Mouse (Mus musculus) thymus, adult 2 months (tissue): Measurements from ENCODE around the gene Zbtb8a.

Source experiments
- CTCF ChIP-seq: fragments of 200-500 bp; IDR thresholded peaks from 2 replicates; pipeline ENCODE4 v1.5.1; 2012; ENCODE audit warnings: mild to moderate bottlenecking, control low read depth, low read length, moderate library complexity, borderline replicate concordance; ENCODE audit not compliant: control insufficient read depth, poor library complexity, insufficient read depth; ENCODE audit errors: extremely low read depth
- POLR2A ChIP-seq: fragments of 200-500 bp; IDR thresholded peaks from 2 replicates; pipeline ENCODE4 v1.6.1; 2012; ENCODE audit warnings: mild to moderate bottlenecking, low read length, control low read depth, moderate library complexity; ENCODE audit not compliant: control insufficient read depth, poor library complexity, insufficient read depth; ENCODE audit errors: extremely low read depth

GRCm38 (mm10) chr4:129342705-129343104 is 35.2 kb downstream of the Zbtb8a start:
- no peak for TF ChIP-seq CTCF
- TF ChIP-seq POLR2A = no peak
